Mouse (Mus musculus) spleen, postnatal 4 days (tissue): ENCODE measurements at regions not wholly inside any gene's neighbourhood (a gene's known extent, or its start where the extent isn't known, plus 50 kb on each side); places are given as distances from the start of the nearest gene placed in this dataset.

Source experiments
- DNase-seq, 2 experiments: peaks; one replicate each; pipeline ENCODE4 v3.0.0; 2022; ENCODE audit warnings: low spot score in 2 of 2

- no peak for DNase-seq
Measured at GRCm38 (mm10) chr1:129219098-129219497, 54.0 kb upstream of the Thsd7b start.

- no peak for DNase-seq
Measured at GRCm38 (mm10) chr1:129208806-129209205, 64.3 kb upstream of the Thsd7b start.

GRCm38 (mm10) chr1:129208406-129208805 lies 64.7 kb upstream of the Thsd7b start:
- DNase-seq = no peak

GRCm38 (mm10) chr1:129207674-129208073 lies 65.4 kb upstream of the Thsd7b start:
- DNase-seq = no peak

- no peak for DNase-seq
Measured at GRCm38 (mm10) chr1:129180174-129180759, 92.8 kb upstream of the Thsd7b start.

GRCm38 (mm10) chr1:129169936-129170335 lies 103.2 kb upstream of the Thsd7b start:
- no peak for DNase-seq

GRCm38 (mm10) chr1:129150643-129151042 lies 122.5 kb upstream of the Thsd7b start:
- no peak for DNase-seq

- no peak for DNase-seq
Measured at GRCm38 (mm10) chr1:129148733-129149388, 124.2 kb upstream of the Thsd7b start.

GRCm38 (mm10) chr1:129146395-129147094 lies 126.6 kb upstream of the Thsd7b start:
- no peak for DNase-seq

GRCm38 (mm10) chr1:129138783-129139182 lies 134.3 kb upstream of the Thsd7b start:
- DNase-seq = no peak

GRCm38 (mm10) chr1:129106961-129107557 lies 166.0 kb upstream of the Thsd7b start:
- DNase-seq = no peak

- no peak for DNase-seq
Measured at GRCm38 (mm10) chr1:129100997-129101396, 172.1 kb upstream of the Thsd7b start.

- no peak for DNase-seq
Measured at GRCm38 (mm10) chr1:129078274-129078673, 194.8 kb upstream of the Thsd7b start.

- no peak for DNase-seq
Measured at GRCm38 (mm10) chr1:129057182-129057581, 215.9 kb upstream of the Thsd7b start.

- no peak for DNase-seq
Measured at GRCm38 (mm10) chr1:129055252-129055651, 217.8 kb upstream of the Thsd7b start.

GRCm38 (mm10) chr1:129033707-129034106 lies 239.4 kb upstream of the Thsd7b start:
- no peak for DNase-seq

- no peak for DNase-seq
Measured at GRCm38 (mm10) chr1:129005899-129006298, 267.2 kb upstream of the Thsd7b start.

GRCm38 (mm10) chr1:129002286-129002685 lies 270.8 kb upstream of the Thsd7b start:
- no peak for DNase-seq

- no peak for DNase-seq
Measured at GRCm38 (mm10) chr1:129001766-129002165, 271.3 kb upstream of the Thsd7b start.

GRCm38 (mm10) chr1:128999741-129000517 lies 273.2 kb upstream of the Thsd7b start:
- DNase-seq = no peak

GRCm38 (mm10) chr1:128994655-128995054 lies 278.4 kb upstream of the Thsd7b start:
- no peak for DNase-seq

- no peak for DNase-seq
Measured at GRCm38 (mm10) chr1:128983411-128983810, 289.7 kb upstream of the Thsd7b start.
